Mouse (Mus musculus) forebrain, embryonic 11.5 days (tissue): ENCODE measurements at regions not wholly inside any gene's neighbourhood (a gene's known extent, or its start where the extent isn't known, plus 50 kb on each side); places are given as distances from the start of the nearest gene placed in this dataset.

Experiments used
- ATAC-seq: fragments of 200-750 bp; cut with Nextera tagmentation; replicated peaks from 2 replicates; pipeline ENCODE4 v1.8.0; 2017; ENCODE audit warnings: moderate TSS enrichment; ENCODE audit not compliant: low FRiP score
- DNase-seq: peaks from one replicate; pipeline ENCODE4 v3.0.0-alpha.2; 2017; ENCODE audit warnings: low spot score
- H3K27ac ChIP-seq: fragments of 300-500 bp; sonication (generic); 2 replicates; pipeline ENCODE4 v1.5.1; 2014; ENCODE audit warnings: low read depth, low read length
- H3K27me3 ChIP-seq: fragments of 300-500 bp; sonication (generic); 2 replicates; pipeline ENCODE4 v1.6.1; 2014; ENCODE audit warnings: mild to moderate bottlenecking, low read length, mixed read lengths; ENCODE audit not compliant: control insufficient read depth, insufficient read depth
- H3K36me3 ChIP-seq: fragments of 300-500 bp; sonication (generic); 2 replicates; pipeline ENCODE4 v1.6.1; 2014; ENCODE audit warnings: mild to moderate bottlenecking, low read length, moderate library complexity, mixed read lengths; ENCODE audit not compliant: control insufficient read depth, insufficient read depth
- H3K4me1 ChIP-seq: fragments of 300-500 bp; sonication (generic); replicated peaks from 2 replicates; pipeline ENCODE4 v1.6.1; 2014; ENCODE audit warnings: low read length, mixed read lengths; ENCODE audit not compliant: control insufficient read depth, insufficient read depth
- H3K4me2 ChIP-seq: fragments of 300-500 bp; sonication (generic); 2 replicates; pipeline ENCODE4 v1.6.1; 2014; ENCODE audit warnings: low read depth, mild to moderate bottlenecking, low read length, moderate library complexity, mixed read lengths; ENCODE audit not compliant: severe bottlenecking
- H3K4me3 ChIP-seq: fragments of 300-500 bp; sonication (generic); 2 replicates; pipeline ENCODE4 v1.5.1; 2014; ENCODE audit warnings: low read depth, low read length
- H3K9ac ChIP-seq: fragments of 300-500 bp; sonication (generic); 2 replicates; pipeline ENCODE4 v1.6.1; 2014; ENCODE audit warnings: low read length
- H3K9me3 ChIP-seq: fragments of 300-500 bp; sonication (generic); 2 replicates; pipeline ENCODE4 v1.6.1; 2016; ENCODE audit warnings: low read length, mixed read lengths; ENCODE audit not compliant: control insufficient read depth
- WGBS: fragments of 180-500 bp; shearing (Covaris S2); extraction: QIAGEN DNeasy Blood & Tissue Kit; methylation state at CpG from one replicate; pipeline ENCODE4 v1.1.7; 2014; 5-methylcytosine and 5-hydroxymethylcytosine counted together

GRCm38 (mm10) chr9:50154618-50155017 is 190.2 kb downstream of the Rpl10-ps3 start:
- WGBS = 85% methylated on average over 3 of the region's 3 CpGs
- DNase-seq (no peak), ATAC-seq (no peak)
- no peak overlapping the region for H3K27ac ChIP-seq
- H3K27me3 ChIP-seq = no peaks in the 10 kb centered on the region
- H3K36me3 ChIP-seq = no peaks in the 10 kb centered on the region
- no peak overlapping the region for H3K4me3 ChIP-seq
- H3K9me3 ChIP-seq = no peaks in the 10 kb centered on the region
- no peak overlapping the region for H3K9ac ChIP-seq
- no peak overlapping the region for H3K4me2 ChIP-seq
- no peaks in the 10 kb centered on the region for H3K4me1 ChIP-seq

- Histone ChIP-seq H3K4me3 (no peak overlapping the region), H3K27ac (no peak overlapping the region), H3K4me1 (no peaks in the 10 kb centered on the region), H3K4me2 (no peak overlapping the region), H3K27me3 (no peaks in the 10 kb centered on the region), H3K36me3 (no peaks in the 10 kb centered on the region), H3K9ac (no peak overlapping the region), H3K9me3 (no peaks in the 10 kb centered on the region)
- ATAC-seq (no peak), DNase-seq (no peak)
These were observed 194.7 kb downstream of the Rpl10-ps3 start for GRCm38 (mm10) chr9:50150091-50150490.

GRCm38 (mm10) chr9:50142756-50143155 is 202.0 kb downstream of the Rpl10-ps3 start:
- WGBS = 88% methylated on average over 1 of the region's 1 CpGs
- Histone ChIP-seq H3K4me3 (no peak overlapping the region), H3K9me3 (no peaks in the 10 kb centered on the region), H3K9ac (no peak overlapping the region), H3K36me3 (no peaks in the 10 kb centered on the region), H3K27ac (no peak overlapping the region), H3K4me1 (no peaks in the 10 kb centered on the region), H3K27me3 (no peaks in the 10 kb centered on the region), H3K4me2 (no peak overlapping the region)
- DNase-seq (no peak), ATAC-seq (no peak)

DNA sequence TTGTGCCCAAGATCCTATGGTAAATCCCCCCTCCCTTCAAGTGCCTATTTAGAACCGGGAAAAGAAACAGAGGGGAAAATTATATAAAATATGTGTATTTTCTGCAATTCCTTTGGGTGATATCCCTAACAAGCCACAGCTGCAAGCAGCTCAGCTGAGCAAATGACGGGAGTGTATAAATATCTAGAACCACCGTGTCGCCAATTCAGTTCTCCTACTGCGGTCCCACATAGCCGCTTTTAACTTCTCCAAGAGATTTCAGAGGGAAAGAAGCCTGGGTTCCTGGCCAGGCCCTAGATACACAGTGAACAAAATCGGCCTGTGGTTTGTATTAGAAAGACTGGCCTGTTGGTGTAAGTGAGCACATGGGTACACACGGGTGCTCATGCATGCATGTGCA is 202.7 kb downstream of the Rpl10-ps3 start:
- no peak overlapping the region for H3K9ac ChIP-seq
- no peak overlapping the region for H3K4me3 ChIP-seq
- no peak for ATAC-seq
- no peaks in the 10 kb centered on the region for H3K27me3 ChIP-seq
- H3K36me3 ChIP-seq = no peaks in the 10 kb centered on the region
- no peak overlapping the region for H3K27ac ChIP-seq
- H3K4me1 ChIP-seq = no peaks in the 10 kb centered on the region
- H3K4me2 ChIP-seq = no peak overlapping the region
- no peaks in the 10 kb centered on the region for H3K9me3 ChIP-seq
- no peak for DNase-seq
- WGBS = 92% methylated on average over 8 of the region's 8 CpGs

DNA sequence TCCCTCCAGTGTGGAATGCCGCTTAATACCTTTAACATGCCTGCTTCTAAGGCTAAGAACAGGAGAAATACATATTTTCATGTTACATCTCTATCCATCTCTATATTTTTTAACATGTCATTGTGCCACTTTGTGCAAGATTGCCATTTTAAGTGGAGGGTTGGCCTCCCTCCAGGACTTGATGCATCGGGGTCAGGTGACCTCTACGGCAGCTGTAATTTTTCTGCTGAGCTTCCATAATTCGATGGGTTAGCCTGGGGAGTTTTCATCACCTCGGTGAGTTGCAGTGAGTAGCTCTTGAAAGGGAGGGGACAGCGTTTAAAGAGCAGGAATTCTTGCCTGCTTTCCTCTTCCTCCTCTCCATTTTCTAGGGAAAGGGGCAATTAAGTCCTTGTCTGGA is 203.6 kb downstream of the Rpl10-ps3 start:
- 74% methylated on average over 6 of the region's 6 CpGs for WGBS
- Histone ChIP-seq H3K27me3 (no peaks in the 10 kb centered on the region), H3K4me3 (no peak overlapping the region), H3K36me3 (no peaks in the 10 kb centered on the region), H3K9ac (no peak overlapping the region), H3K9me3 (no peaks in the 10 kb centered on the region), H3K4me1 (no peaks in the 10 kb centered on the region), H3K4me2 (no peak overlapping the region), H3K27ac (no peak overlapping the region)
- no peak for DNase-seq
- no peak for ATAC-seq

- no peak for DNase-seq
- Histone ChIP-seq H3K27ac (no peak overlapping the region), H3K4me2 (no peak overlapping the region)
These were observed 206.3 kb downstream of the Rpl10-ps3 start for GRCm38 (mm10) chr9:50138341-50138978.

GRCm38 (mm10) chr9:50136636-50136985 is 208.2 kb downstream of the Rpl10-ps3 start:
- Histone ChIP-seq H3K4me1 (no peaks in the 10 kb centered on the region), H3K9ac (no peak overlapping the region), H3K4me3 (no peak overlapping the region), H3K9me3 (no peaks in the 10 kb centered on the region), H3K27ac (no peak overlapping the region), H3K27me3 (no peaks in the 10 kb centered on the region), H3K4me2 (no peak overlapping the region), H3K36me3 (no peaks in the 10 kb centered on the region)
- ATAC-seq = no peak
- no peak for DNase-seq
- WGBS = 81% methylated on average over 1 of the region's 1 CpGs

More at GRCm38 (mm10) chr9:50138341-50138978, 206.3 kb downstream of the Rpl10-ps3 start:
- ATAC-seq = no peak
- Histone ChIP-seq H3K4me1 (no peaks in the 10 kb centered on the region), H3K9me3 (no peaks in the 10 kb centered on the region), H3K27me3 (no peaks in the 10 kb centered on the region), H3K4me3 (no peak overlapping the region), H3K9ac (no peak overlapping the region), H3K36me3 (no peaks in the 10 kb centered on the region)
- 92% methylated on average over 9 of the region's 9 CpGs for WGBS

DNA sequence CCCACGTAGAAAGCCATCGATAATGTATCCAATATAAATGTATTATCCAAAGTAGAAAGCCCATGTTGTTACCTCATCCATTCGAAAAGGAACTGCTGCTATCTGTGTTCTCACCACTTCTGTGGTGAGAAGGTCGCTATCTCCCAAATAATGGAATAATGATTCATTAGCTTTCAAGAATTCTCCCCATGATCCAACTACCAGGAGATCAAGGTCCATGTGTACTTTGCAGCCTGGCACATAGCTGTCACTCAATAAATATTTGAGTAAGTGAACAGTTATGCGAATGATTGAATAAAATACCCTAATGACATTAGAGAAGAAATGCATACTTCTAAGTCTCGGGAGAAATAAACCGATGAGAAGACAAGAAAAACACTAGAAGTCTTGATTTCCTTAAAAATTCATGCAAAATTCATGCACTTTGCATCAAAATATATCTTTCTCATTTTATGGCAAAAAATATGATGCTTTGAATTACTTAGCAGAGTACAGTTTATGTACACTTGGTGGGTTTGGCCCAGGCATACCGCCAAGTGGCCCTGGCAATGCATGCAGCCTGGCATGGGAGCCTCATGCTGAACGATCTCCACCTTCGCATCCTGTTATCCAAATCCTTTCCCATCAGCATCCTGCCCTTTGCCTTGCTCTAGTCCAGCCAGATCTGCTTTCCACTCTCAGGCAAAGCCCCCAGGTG is 208.7 kb downstream of the Rpl10-ps3 start:
- WGBS = 91% methylated on average over 10 of the region's 10 CpGs

GRCm38 (mm10) chr9:50124241-50124640 is 220.5 kb downstream of the Rpl10-ps3 start:
- DNase-seq (no peak), ATAC-seq (no peak)
- Histone ChIP-seq H3K27ac (no peak overlapping the region), H3K36me3 (no peaks in the 10 kb centered on the region), H3K4me1 (no peaks in the 10 kb centered on the region), H3K9me3 (no peaks in the 10 kb centered on the region), H3K4me3 (no peak overlapping the region), H3K27me3 (no peaks in the 10 kb centered on the region), H3K4me2 (no peak overlapping the region), H3K9ac (no peak overlapping the region)
- WGBS = 34% methylated on average over 4 of the region's 4 CpGs

More for the DNA sequence above, 208.7 kb downstream of the Rpl10-ps3 start:
- no peak overlapping the region for H3K27ac ChIP-seq
- no peak overlapping the region for H3K4me2 ChIP-seq
- DNase-seq (no peak), ATAC-seq (no peak)
- no peaks in the 10 kb centered on the region for H3K27me3 ChIP-seq
- H3K4me1 ChIP-seq = no peaks in the 10 kb centered on the region
- H3K4me3 ChIP-seq = no peak overlapping the region
- H3K9ac ChIP-seq = no peak overlapping the region
- H3K9me3 ChIP-seq = no peaks in the 10 kb centered on the region
- no peaks in the 10 kb centered on the region for H3K36me3 ChIP-seq
